Mouse (Mus musculus) urinary bladder, postnatal 10 days (tissue): ENCODE measurements around the gene Cyb561.

Experiments
- DNase-seq: peaks from one replicate; pipeline ENCODE4 v3.0.0; 2022; ENCODE audit warnings: low spot score

The Cyb561 gene

DNA sequence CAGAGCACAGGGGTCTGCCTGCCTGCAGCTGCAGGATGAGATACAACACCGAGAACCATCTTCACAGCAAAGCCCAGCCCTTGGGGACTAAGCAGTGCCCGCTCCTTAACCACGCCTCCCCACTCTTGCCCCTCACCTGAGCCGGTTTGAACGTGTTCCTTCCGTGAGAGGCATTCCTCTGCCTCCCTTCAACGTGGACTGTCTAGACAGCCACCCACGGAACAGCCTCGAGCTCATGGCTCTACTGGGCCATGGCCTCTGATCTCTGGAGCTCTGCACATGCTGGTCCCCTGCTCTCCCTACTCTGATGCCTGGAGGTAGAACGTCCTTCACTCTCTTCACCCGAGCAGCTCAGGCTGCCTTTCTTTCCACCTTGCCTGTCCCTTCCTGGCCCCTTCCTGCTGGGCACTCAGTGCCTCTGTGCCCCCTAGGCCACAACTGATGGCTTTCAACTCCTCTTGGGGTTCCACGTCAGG lies at the start of gene Cyb561:
Gene Cyb561 (minus strand): TSS at position 426 of the 476 bp plus-strand sequence.
- no peak for DNase-seq

DNA sequence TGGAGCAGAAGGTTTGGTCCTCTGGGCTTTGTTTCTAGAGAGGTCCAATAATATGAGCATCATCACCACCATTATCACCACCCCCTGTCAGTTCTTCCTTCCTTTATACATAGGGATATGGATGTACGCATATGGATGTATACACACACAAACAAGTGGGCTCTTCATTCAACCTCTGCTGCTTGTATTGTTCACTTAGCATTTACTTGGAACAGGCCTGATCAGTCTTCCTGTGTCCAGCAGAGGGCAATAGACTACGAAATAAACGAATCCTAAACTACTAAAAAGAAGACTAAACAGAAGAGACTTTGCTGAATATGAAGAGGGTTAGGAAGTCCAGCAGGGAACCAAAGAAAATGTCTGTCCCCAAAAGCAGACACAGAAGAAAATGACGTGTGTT lies 48.6 kb upstream of the Cyb561 start:
- no peak for DNase-seq

DNA sequence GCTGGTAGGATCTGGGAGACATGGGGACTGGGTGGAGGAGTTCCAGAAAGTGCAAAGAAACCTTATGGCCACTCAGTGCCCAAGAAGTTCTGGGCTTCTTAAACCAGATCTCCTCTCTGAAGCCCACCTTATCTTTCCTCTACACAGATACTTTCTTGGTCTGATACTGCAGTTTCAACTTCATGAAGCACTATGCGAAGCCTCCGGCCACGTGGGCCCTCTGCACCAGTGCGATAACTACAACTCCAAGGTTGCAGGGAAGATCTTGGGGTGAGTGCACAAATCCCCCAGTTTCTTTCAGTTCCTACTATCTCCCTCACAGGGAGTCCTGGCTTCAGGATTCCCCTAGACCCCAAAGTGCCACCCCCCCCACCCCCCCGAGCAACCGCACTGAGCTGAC lies 46.9 kb upstream of the Cyb561 start:
- DNase-seq: no peak

DNA sequence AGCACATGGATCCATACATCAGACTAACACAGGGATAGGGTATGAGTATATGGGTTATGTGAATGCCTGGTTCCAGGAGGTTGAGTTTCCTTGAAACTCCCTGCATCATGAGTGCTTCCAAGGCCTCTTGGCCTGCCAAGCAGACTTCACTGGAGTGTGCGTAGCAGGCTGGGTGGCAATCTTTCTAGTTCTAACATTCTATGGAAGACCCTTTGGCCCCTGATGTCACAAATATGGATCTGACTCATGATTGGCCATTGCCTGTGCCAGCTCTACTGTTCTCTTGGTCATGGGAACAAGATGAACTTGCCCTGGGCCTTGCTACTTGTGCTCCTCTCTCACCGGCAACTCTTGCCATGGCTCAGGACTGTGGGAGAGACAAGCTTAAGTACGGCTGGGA lies 41.2 kb upstream of the Cyb561 start, which contains the start of gene Ace3:
Gene Ace3 (plus strand): TSS at position 301 of the 400 bp plus-strand sequence.
- no peak for DNase-seq

DNA sequence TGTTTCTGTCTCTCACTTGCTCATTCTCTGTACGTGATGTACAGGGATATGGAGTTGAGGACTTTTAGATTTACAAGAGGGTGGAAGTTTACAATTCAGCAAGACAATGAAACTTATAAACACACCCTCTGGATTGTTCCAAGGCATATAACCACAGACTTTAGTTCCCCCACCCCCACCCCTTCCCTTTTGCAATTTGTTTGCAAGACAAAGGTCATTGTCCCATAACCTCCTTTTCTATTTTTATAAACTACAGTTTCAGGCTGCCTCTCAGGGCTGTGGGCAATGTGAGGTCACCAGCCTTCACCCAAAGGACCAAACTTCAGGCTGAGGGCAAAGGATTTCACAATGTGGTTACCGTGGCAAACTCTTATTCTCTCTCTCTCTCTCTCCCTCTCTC lies 37.1 kb upstream of the Cyb561 start:
- DNase-seq: no peak

- DNase-seq: no peak
Measured at GRCm38 (mm10) chr11:105989446-105989845, 36.3 kb upstream of the Cyb561 start.

DNA sequence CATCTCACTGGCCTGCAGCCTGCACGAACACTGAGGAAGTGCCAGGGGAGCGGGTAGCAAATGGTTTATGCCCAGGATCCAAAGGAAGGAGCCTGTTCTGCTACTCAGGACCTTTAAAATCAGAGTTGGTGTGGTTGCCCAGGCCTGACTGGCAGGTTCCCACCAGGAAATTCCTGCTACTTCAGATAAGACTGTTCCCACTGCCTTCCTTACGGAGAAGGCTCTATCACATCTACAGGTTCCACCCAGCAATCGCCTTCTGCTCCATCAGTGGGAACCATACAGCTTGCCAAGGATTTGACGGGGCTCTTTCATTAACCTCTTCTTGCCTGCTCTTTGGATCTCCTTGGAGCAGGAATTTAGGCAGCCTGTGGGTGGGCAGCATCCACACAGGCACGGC lies 34.3 kb upstream of the Cyb561 start:
- DNase-seq: no peak

DNA sequence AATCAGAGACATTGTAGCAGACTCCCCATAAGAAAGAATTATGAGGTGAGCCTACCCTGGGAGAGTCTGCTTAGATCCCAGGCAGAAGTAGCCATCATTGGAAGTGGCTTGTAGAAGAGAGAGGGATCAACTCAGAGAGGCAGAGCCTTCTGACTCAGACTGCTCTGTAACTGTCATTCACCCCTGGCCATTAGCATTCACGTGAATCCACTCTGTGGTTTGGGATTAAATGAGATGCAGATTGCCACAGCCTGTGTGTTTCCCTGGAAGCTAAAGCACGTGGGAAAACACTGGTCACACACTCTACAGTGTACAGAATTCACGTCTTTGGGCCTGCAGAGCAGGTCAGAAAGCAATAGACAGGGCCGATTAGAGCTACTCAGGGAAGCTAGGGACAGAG lies 31.3 kb upstream of the Cyb561 start:
- no peak for DNase-seq

DNA sequence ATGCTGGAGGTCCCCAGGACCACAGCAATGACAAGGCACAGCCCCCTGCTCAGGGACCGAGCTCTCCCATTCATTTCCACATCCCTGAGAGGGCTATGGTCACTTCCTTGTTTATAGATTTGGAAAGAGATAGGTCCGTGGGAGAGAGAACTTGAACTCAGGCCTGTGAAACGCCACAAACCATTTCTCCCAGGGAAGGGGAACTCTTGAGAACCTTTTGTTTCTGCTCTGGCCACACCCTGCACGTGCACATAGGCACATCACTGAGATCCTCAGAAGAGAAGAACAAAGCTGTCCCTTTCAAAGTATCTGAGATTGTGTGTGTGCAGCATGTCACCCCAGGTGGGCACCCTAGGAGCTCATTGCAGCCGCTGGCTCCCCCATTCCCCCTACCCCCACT lies 25.5 kb upstream of the Cyb561 start:
- no peak for DNase-seq

GRCm38 (mm10) chr11:105978232-105978631 lies 25.1 kb upstream of the Cyb561 start:
- DNase-seq: no peak

DNA sequence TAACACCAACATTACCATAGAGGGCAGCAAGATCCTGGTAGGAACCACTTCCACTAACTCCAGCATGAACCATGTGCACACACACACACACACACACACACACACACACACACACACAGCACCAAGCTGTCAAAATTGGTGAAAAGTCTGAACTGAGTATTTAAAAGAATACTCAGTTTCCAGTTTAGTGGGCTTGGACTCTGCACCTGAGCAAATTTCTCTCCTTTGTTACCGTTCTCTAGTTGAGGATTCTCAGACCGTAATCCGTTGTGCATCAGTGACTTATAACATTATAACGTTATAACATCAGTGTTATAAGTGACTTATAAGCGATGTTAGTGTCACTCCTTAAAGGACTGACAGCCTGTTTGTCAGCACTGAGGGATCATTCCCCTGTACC lies 22.5 kb upstream of the Cyb561 start:
- no peak for DNase-seq

DNA sequence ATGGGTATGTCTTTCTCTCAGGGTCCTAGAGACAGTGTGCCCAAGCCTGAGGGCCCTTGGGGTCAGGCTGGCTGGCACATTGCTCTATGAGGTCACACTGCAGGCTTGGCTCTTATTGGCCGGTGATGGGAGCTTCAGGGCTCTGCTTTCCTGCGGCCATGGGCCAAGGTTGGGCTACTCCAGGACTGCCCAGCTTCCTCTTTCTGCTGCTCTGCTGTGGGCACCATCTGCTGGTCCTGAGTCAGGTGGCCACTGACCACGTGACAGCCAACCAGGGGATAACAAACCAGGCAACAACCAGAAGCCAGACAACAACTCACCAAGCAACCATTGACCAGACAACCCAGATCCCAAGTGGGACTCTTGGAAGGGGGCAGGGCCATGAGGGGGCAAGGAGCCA lies 21.9 kb upstream of the Cyb561 start:
- no peak for DNase-seq

- DNase-seq: no peak
Measured at GRCm38 (mm10) chr11:105974593-105974992, 21.5 kb upstream of the Cyb561 start.

DNA sequence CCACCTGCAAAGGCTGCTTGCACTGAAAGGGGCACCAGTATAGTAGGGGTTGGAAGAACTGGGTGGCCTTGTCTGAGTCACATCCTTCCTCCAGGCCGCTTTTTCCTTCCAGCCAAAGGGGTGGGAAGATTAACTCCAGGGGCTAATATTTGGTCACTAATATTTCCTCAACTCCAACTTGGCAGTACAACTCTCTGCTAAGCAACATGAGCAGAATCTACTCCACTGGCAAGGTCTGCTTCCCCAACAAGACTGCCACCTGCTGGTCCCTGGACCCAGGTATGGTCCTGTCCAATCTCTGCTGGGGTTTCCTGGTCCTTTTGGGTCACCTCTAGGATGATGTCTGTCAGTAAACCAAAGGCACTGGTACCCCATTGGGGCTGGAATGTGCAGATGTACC lies 16.4 kb upstream of the Cyb561 start:
- no peak for DNase-seq

GRCm38 (mm10) chr11:105968948-105969347 lies 15.8 kb upstream of the Cyb561 start:
- DNase-seq: no peak

DNA sequence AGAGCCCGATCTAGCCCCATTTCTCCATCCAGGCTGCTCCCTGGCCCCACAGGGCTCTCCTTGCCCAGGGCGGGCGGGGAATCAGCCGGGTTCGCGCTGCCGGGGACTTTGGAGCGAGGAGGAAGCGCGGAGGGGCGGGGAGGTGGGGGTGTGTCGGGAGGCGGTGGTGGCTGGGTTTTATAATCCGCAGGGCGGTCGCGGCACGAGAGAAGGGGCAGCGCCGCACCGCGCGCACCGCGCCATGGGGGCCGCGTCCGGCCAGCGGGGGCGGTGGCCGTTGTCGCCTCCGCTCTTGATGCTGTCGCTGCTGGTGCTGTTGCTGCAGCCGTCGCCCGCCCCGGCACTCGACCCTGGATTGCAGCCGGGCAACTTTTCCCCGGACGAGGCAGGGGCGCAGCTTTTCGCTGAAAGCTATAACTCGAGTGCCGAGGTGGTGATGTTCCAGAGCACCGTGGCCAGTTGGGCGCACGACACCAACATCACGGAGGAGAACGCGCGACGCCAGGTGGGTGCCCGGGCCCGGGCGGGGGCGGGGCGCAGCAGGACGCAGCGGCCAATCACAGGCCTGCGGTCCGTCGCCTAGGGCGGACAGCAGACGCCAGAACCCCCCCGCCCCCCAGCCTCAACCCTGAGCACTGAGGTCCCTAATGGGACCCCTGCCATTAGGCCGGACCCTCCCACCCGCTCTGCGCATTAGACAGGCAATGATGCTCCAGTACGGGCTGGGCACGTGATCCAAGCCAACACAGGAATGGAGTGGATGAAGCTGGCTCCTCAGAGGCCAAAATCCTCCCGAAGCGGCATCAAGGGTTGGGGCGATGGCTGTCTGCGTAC lies 14.8 kb upstream of the Cyb561 start, which contains the start of gene Ace:
Gene Ace (plus strand): TSS at position 205 of the 834 bp plus-strand sequence.
- no peak for DNase-seq

DNA sequence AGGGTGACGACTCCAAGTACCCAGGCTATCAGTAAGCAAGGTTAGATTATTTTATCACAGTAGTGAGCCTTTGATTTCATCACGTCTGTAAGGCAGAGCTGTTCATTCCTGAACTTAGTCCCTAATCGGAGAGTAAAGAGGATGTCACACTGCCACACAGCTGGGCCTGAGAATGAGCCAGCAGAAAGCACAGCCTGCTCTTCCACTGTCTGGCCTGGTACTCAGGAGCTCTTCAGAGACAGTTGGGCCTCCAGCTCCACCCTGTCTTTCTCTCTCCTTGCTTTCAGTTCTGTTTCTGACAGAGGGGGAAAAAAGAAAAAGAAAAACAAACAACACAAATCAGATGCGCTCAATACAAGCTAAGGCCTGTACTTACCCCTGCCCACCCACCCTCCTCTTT lies 13.2 kb upstream of the Cyb561 start:
- no peak for DNase-seq

GRCm38 (mm10) chr11:105964691-105965090 lies 11.6 kb upstream of the Cyb561 start:
- no peak for DNase-seq

DNA sequence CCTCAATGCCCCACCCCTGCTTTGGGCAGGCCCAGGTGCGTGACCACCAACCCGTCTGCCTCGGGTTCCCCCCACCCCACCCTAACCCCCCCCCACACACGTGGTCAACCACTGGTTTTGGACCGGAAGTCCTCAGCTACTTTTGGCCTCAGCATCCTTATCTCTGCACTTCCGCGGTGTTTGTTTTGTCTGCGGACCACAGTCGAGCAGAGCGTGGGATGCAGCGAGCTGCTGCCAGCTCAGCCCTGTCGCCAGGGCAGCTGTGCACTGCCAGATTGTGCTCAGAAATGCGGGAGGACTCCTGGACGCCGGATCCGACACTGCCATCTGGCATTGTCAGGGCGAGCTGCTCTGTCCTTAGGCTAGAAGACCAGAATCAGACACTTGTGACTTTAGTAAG lies 6.2 kb upstream of the Cyb561 start:
- no peak for DNase-seq

- DNase-seq: no peak
Measured at GRCm38 (mm10) chr11:105958566-105958965, 5.4 kb upstream of the Cyb561 start.

DNA sequence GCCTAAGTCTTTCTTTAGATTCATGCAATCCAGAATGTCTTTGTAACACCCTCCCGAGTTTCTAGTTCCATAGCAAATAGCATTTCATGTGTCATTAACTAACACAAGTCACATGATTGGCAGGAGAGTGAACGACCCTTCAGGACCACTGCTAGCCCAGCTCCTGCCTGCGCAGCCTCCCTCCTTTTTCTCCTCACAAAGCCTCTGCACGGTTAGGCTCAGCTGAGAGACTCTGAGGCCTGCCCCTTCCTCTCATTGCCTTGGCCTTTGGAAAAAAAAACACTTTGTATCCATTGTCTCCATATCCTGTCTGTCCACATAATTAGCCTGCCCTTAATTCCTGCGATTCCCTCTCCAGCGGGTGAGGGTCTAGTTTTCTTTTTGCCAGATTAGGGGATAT lies 4.4 kb upstream of the Cyb561 start:
- DNase-seq: no peak

DNA sequence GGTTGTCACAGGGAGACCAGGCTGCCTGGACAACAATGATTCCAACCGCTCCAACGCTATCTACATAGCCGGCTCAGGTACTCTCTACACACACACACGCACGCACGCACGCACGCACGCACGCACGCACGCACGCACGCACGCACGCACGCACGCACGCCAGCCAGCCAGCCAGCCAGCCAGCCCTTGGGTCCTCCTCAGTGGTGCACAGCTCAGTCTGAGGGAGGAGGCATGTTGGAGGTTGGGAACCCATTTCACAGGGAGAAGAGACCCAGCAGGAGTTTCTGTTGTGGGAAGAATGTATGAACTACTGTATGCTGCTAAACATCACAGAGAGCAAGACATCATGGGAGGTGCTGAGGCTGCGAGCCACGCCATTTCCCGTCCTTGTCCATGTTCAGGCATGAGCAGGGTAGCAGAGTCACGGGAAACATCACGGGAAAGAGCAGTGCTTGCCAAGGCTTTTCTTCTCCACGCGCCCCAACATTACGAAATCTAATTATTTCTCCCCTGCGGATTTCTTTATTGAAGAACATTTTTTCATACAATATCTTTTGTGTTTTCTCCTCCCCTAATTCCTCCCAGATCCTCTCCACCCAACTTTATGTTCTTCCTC lies 2.8 kb upstream of the Cyb561 start:
- DNase-seq: no peak

DNA sequence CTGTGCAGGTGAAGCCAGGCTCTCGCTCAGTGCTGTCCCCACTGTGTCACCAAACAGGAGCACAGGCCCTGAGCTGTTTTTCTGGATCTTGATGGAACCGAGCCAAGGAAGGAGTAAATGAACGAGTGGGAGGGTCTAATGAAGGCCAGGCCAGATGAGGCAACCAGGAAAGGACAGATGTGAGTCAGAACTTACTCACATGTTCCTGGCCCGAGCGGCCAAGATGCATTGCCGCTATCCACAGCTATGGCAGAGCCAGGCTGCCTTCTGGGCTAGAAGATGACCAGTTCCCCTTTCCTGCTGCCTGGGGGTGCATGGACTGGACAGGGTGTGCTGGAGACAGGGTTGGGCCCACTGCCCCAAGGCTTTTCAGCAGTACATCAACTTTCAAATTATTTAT lies 266 bp upstream of the Cyb561 start:
- no peak for DNase-seq

GRCm38 (mm10) chr11:105952111-105952510 lies 1.0 kb downstream of the Cyb561 start:
- no peak for DNase-seq
